Mouse (Mus musculus): Measurements from ENCODE around the gene Dlg2.

Dlg2 gene

GRCm38 (mm10) chr7:91582203-91582602, 1105.7 kb downstream of the Dlg2 start:
- CTCF ChIA-PET, result no interaction called here
- POLR2A ChIA-PET, result no interaction called here

GRCm38 (mm10) chr7:91583566-91583965, 1107.1 kb downstream of the Dlg2 start:
- CTCF ChIA-PET, result interaction anchor here in 2 of 4 experiments (0.6 to 0.7 kb wide), 2 partner anchors 128 to 819 kb away, joined by 5 to 12 read pairs; no protein-coding TSS in a partner anchor

GRCm38 (mm10) chr7:91591261-91592170, 1115.0 kb downstream of the Dlg2 start:
- CTCF ChIA-PET, result interaction anchor here in 1 of 4 experiments (0.6 kb wide), 1 partner anchor 161 kb away, joined by 3 read pairs; no protein-coding TSS in a partner anchor

More at GRCm38 (mm10) chr7:91583566-91583965, 1107.1 kb downstream of the Dlg2 start:
- POLR2A ChIA-PET, result interaction anchor here in 1 of 4 experiments (0.7 kb wide), 1 partner anchor 1960 kb away, joined by 5 read pairs; no protein-coding TSS in a partner anchor

GRCm38 (mm10) chr7:91598549-91598948, 1122.1 kb downstream of the Dlg2 start:
- CTCF ChIA-PET, result interaction anchor here in 1 of 4 experiments (0.9 kb wide), 1 partner anchor 141 kb away, joined by 3 read pairs; no protein-coding TSS in a partner anchor
- POLR2A ChIA-PET, result interaction anchor here in 1 of 4 experiments (0.6 kb wide), 1 partner anchor 46 kb away, joined by 3 read pairs; no protein-coding TSS in a partner anchor

More at GRCm38 (mm10) chr7:91591261-91592170, 1115.0 kb downstream of the Dlg2 start:
- POLR2A ChIA-PET, result no interaction called here

GRCm38 (mm10) chr7:91601307-91601706, 1124.8 kb downstream of the Dlg2 start:
- ChIA-PET POLR2A (no interaction called here), CTCF (interaction anchor here in 2 of 4 experiments (0.9 to 1.3 kb wide), 2 partner anchors 144 kb away, joined by 4 to 8 read pairs; no protein-coding TSS in a partner anchor)

- POLR2A ChIA-PET, result no interaction called here
- CTCF ChIA-PET, result no interaction called here
These were observed 1127.1 kb downstream of the Dlg2 start for GRCm38 (mm10) chr7:91603561-91603960.

- ChIA-PET POLR2A (no interaction called here), CTCF (interaction anchor here in 1 of 4 experiments (0.9 kb wide), 1 partner anchor 374 kb away, joined by 3 read pairs; no protein-coding TSS in a partner anchor)
These were observed 1176.6 kb downstream of the Dlg2 start for GRCm38 (mm10) chr7:91653033-91653432.

- ChIA-PET POLR2A (no interaction called here), CTCF (no interaction called here)
These were observed 1183.0 kb downstream of the Dlg2 start for GRCm38 (mm10) chr7:91659498-91659897.

GRCm38 (mm10) chr7:91672236-91673017, 1196.0 kb downstream of the Dlg2 start:
- ChIA-PET POLR2A (no interaction called here), CTCF (no interaction called here)

- ChIA-PET CTCF (no interaction called here), POLR2A (no interaction called here)
These were observed 1197.9 kb downstream of the Dlg2 start for GRCm38 (mm10) chr7:91674401-91674800.

GRCm38 (mm10) chr7:91677934-91678333, 1201.5 kb downstream of the Dlg2 start:
- ChIA-PET CTCF (no interaction called here), POLR2A (no interaction called here)

GRCm38 (mm10) chr7:91687930-91688329, 1211.5 kb downstream of the Dlg2 start:
- POLR2A ChIA-PET, result interaction anchor here in 1 of 4 experiments (0.8 kb wide), 1 partner anchor 1203 kb away, joined by 3 read pairs; no protein-coding TSS in a partner anchor
- CTCF ChIA-PET, result no interaction called here

GRCm38 (mm10) chr7:91689829-91690228, 1213.4 kb downstream of the Dlg2 start:
- CTCF ChIA-PET, result no interaction called here
- POLR2A ChIA-PET, result no interaction called here

GRCm38 (mm10) chr7:91709853-91710252, 1233.4 kb downstream of the Dlg2 start:
- POLR2A ChIA-PET, result no interaction called here
- CTCF ChIA-PET, result no interaction called here

GRCm38 (mm10) chr7:91711184-91711583, 1234.7 kb downstream of the Dlg2 start:
- ChIA-PET POLR2A (no interaction called here), CTCF (no interaction called here)

GRCm38 (mm10) chr7:91715776-91716175, 1239.3 kb downstream of the Dlg2 start:
- ChIA-PET CTCF (interaction anchor here in 1 of 4 experiments (0.6 kb wide), 1 partner anchor 40 kb away, joined by 5 read pairs; no protein-coding TSS in a partner anchor), POLR2A (no interaction called here)

GRCm38 (mm10) chr7:91716696-91717095, 1240.2 kb downstream of the Dlg2 start:
- ChIA-PET POLR2A (no interaction called here), CTCF (no interaction called here)

GRCm38 (mm10) chr7:91720318-91720717, 1243.8 kb downstream of the Dlg2 start:
- CTCF ChIA-PET, result no interaction called here
- POLR2A ChIA-PET, result no interaction called here

- POLR2A ChIA-PET, result no interaction called here
- CTCF ChIA-PET, result no interaction called here
These were observed 1247.9 kb downstream of the Dlg2 start for GRCm38 (mm10) chr7:91724397-91724796.

GRCm38 (mm10) chr7:91740748-91741147, 1264.3 kb downstream of the Dlg2 start:
- ChIA-PET POLR2A (no interaction called here), CTCF (no interaction called here)

Measured in embryonic stem cell, embryonic (primary cell).